Mouse (Mus musculus): Measurements from ENCODE around the gene Rasl11a. TPM values are rescaled to one million over a fixed set of nuclear protein-coding genes. Genes with fewer than 3 reads are reported as not detected.

The Rasl11a gene
- total and polyA plus RNA-seq, 3 experiments = 0.25 to 0.42 TPM; not detected in 1

DNA sequence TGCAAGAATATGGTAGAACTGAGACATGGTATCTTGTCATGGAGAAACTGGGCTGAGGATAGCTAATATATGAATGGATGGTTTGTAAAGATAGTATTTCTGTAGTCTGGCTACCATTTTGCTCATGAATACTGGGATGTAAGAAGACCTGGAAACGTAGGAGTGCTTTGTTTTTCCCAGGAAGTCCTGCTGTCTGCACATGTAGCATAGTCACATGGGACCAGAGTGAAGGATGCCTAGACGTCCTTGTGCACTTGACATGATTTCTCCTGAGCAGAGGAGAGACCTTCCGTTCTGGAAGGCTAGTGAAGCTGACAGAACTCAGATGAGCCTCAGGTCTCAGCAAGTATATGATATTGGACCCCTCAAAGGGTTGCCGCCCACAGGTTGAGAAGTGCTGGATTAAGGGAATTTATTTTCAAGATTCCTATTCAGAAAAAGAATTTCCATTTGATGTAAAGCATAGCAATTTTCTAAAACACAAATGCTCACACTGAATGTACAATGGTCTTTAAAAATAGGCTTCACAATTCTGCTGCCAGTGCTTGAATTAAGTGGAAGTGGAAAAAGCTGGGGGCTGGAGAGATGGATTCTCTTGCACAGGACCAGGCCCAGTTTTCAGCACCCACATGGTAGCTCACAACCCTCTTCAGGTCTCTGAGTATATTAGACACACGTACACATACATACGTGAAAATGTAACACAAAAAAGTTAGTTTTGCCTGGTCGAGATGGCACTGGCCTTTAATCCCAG is 6.7 kb upstream of the Rasl11a start:
- dilution Hi-C loops (cut with MboI; ENCODE audit: extremely low pct_ligation_motif_present, extremely low pct_unique_long_range_greater_than_20kb, low sequenced_read_pairs) = no loop called here
- TF ChIP-seq ZMIZ1 (IDR thresholded peaks at IDR 0.05; ENCODE audit: low read depth, low read length) (0 out of 2 replicates have a peak, but pooled peaks have one; percentile 21), CHD2 (IDR thresholded peaks at IDR 0.05; ENCODE audit: low read length) (peak; percentile 11; the same call in 1 of the 2 replicates), PAX5 (IDR thresholded peaks at IDR 0.05; ENCODE audit: low read length) (no peak), ZNF384 (IDR thresholded peaks at IDR 0.05; ENCODE audit: low read depth, low read length) (no peak)
- no peak overlapping the region for H3K27ac ChIP-seq (ENCODE audit: insufficient read depth, low read depth)
- peaks cover 18% of the 10 kb centered on the region for H3K79me2 ChIP-seq (replicated peaks; ENCODE audit: control insufficient read depth, extremely low read depth, insufficient read depth, poor library complexity, severe bottlenecking)
- H3K4me3 ChIP-seq (replicated peaks in 1 of 3; ENCODE audit: low read depth in 2 of 3, low read length in 2 of 3, poor library complexity in 1 of 3) = no peak overlapping the region
- no peaks in the 10 kb centered on the region for H3K9me3 ChIP-seq (replicated peaks; ENCODE audit: low read length)
- H3K9ac ChIP-seq (ENCODE audit: insufficient read depth, low read depth) = no peak overlapping the region
- no peak overlapping the region for H3K4me2 ChIP-seq (ENCODE audit: insufficient read depth, low read depth, poor library complexity, severe bottlenecking)
- H3K27me3 ChIP-seq (replicated peaks) = no peaks in the 10 kb centered on the region
- H3K4me1 ChIP-seq (ENCODE audit: control insufficient read depth in 1 of 2, insufficient read depth in 2 of 2) = peaks cover 0 to 22% of the 10 kb centered on the region in 2 experiments; a peak in 3 of 4 replicates
- in situ Hi-C loops (cut with MboI; ENCODE audit: low pct_ligation_motif_present, low pct_unique_long_range_greater_than_20kb, low sequenced_read_pairs) = no loop called here
- no peak for DNase-seq (ENCODE audit: extremely low read depth)
- peaks cover 46 to 64% of the 10 kb centered on the region in 2 experiments for H3K36me3 ChIP-seq (replicated peaks in 1 of 2; ENCODE audit: control insufficient read depth in 1 of 2, insufficient read depth in 1 of 2, low read length in 1 of 2)

DNA sequence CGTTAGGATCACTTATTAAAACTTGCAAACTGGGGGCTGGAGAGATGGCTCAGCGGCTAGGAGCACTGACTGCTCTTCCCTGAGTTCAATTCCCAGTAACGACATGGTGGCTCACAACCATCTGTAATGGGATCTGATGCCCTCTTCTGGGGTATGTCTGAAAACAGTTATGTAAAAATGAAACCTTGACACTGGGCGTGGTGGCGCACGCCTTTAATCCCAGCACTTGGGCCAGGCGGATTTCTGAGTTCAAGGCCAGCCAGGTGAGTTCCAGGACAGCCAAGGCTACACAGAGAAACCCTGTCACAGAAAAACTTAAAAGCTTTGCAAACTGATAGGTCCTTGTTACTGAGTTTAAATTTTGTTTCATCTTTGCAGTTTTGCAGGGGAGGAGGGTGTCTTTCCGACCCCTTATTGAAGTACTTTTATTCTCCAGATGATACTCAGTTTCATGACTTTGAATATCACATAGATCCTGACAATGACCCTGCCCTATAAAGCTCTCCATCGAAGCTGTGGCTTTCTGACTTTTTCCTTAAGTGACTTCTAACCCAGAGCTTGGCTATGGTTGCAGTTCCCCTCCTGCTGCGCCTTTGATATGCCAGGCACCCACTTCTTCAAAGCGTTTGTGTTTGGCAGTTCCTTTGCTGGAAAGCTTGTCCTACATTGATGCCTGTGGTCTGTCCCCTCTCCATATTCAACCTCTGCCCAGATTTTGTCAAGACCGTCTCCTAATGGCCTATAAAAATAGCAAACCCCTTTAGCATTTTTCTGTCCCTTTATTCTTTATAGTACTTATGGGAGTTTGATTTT is 5.8 kb upstream of the Rasl11a start:
- Histone ChIP-seq H3K27ac (ENCODE audit: insufficient read depth, low read depth) (no peak overlapping the region), H3K9ac (ENCODE audit: insufficient read depth, low read depth) (no peak overlapping the region), H3K4me2 (ENCODE audit: insufficient read depth, low read depth, poor library complexity, severe bottlenecking) (no peak overlapping the region), H3K27me3 (replicated peaks) (no peaks in the 10 kb centered on the region), H3K36me3 (replicated peaks in 1 of 2; ENCODE audit: control insufficient read depth in 1 of 2, insufficient read depth in 1 of 2, low read length in 1 of 2) (peaks cover 45 to 60% of the 10 kb centered on the region in 2 experiments), H3K4me1 (ENCODE audit: control insufficient read depth in 1 of 2, insufficient read depth in 2 of 2) (peaks cover 0 to 22% of the 10 kb centered on the region in 2 experiments; a peak in 3 of 4 replicates), H3K79me2 (replicated peaks; ENCODE audit: control insufficient read depth, extremely low read depth, insufficient read depth, poor library complexity, severe bottlenecking) (peaks cover 9% of the 10 kb centered on the region), H3K4me3 (replicated peaks in 1 of 3; ENCODE audit: low read depth in 2 of 3, low read length in 2 of 3, poor library complexity in 1 of 3) (no peak overlapping the region), H3K9me3 (replicated peaks; ENCODE audit: low read length) (no peaks in the 10 kb centered on the region)
- dilution Hi-C loops (cut with MboI; ENCODE audit: extremely low pct_ligation_motif_present, extremely low pct_unique_long_range_greater_than_20kb, low sequenced_read_pairs) (no loop called here), in situ Hi-C loops (cut with MboI; ENCODE audit: low pct_ligation_motif_present, low pct_unique_long_range_greater_than_20kb, low sequenced_read_pairs) (no loop called here)
- 0 out of 2 replicates have a peak, but pooled peaks have one; percentile 29 for TF ChIP-seq SIN3A (IDR thresholded peaks at IDR 0.05; ENCODE audit: low read length)
- TF ChIP-seq KAT2A (IDR thresholded peaks at IDR 0.05; ENCODE audit: insufficient replicate concordance, low read length) = no peak
- TF ChIP-seq SMC3 (IDR thresholded peaks at IDR 0.05; ENCODE audit: low read depth, low read length) = no peak
- peak; percentile 95 for TF ChIP-seq POLR2AphosphoS2 (IDR thresholded peaks at IDR 0.05; ENCODE audit: low read depth, low read length)
- TF ChIP-seq POLR2A (IDR thresholded peaks at IDR 0.05; ENCODE audit: low read depth, low read length) = peak; percentile 46
- 0 out of 2 replicates have a peak, but pooled peaks have one; percentile 14 for TF ChIP-seq CHD2 (IDR thresholded peaks at IDR 0.05; ENCODE audit: low read length)
- no peak for TF ChIP-seq CHD1 (IDR thresholded peaks at IDR 0.05; ENCODE audit: low read depth, low read length)
- no peak for TF ChIP-seq NELFE (IDR thresholded peaks at IDR 0.05; ENCODE audit: low read depth, low read length)
- no peak for TF ChIP-seq USF1 (IDR thresholded peaks at IDR 0.05; ENCODE audit: low read depth, low read length)
- TF ChIP-seq CTCF (conservative IDR thresholded peaks at IDR 0.05 in 1 of 2, IDR thresholded peaks at IDR 0.05 in 1 of 2; ENCODE audit: low read depth in 2 of 2, low read length in 2 of 2) = no peak
- TF ChIP-seq GABPA (IDR thresholded peaks at IDR 0.05; ENCODE audit: insufficient replicate concordance, low read depth, low read length) = no peak
- TF ChIP-seq ZKSCAN1 (IDR thresholded peaks at IDR 0.05; ENCODE audit: borderline replicate concordance, low read depth, low read length) = no peak
- no peak for DNase-seq (ENCODE audit: extremely low read depth)

Data from CH12.LX (cell line).